Mouse (Mus musculus) kidney, adult 8-10 months (tissue): ENCODE data around the gene Gsx1.

Source experiments
- DNase-seq, 2 experiments: peaks; one replicate each; pipeline ENCODE4 v3.0.0; 2022

Gsx1 gene

GRCm38 (mm10) chr5:147207852-147208251 is 19.4 kb downstream of the Gsx1 start:
- no peak for DNase-seq

DNA sequence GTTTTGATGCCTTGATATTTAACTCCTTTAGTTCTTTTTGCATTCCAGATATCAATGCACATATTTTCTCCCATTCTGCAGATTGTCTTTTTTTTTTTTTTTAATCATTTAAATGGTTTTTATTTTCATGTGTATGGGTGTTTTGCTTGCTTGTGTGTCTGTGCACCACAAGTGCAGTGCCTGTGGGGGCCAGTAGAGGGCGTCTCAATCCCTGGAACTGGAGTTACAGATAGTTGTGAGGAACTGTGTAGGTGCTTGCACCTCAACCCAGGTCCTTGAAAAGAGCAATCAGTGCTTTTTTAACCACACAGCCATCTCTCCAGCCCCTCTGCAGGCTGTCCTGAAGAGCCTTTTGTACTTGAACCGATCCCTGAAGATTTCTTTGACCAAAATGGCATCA is 20.0 kb downstream of the Gsx1 start:
- DNase-seq, result no peak

- DNase-seq, result peak; percentile 51 to 75
These were observed 39.0 kb downstream of the Gsx1 start for GRCm38 (mm10) chr5:147227354-147228112.

- no peak for DNase-seq
These were observed 47.2 kb downstream of the Gsx1 start for GRCm38 (mm10) chr5:147235406-147236309.
